Mouse (Mus musculus): Measurements from ENCODE around the gene Dio3. TPM values are rescaled to one million over a fixed set of nuclear protein-coding genes. Genes with fewer than 3 reads are reported as not detected.

Dio3 gene
- polyA plus RNA-seq, 1 experiment: not detected

DNA sequence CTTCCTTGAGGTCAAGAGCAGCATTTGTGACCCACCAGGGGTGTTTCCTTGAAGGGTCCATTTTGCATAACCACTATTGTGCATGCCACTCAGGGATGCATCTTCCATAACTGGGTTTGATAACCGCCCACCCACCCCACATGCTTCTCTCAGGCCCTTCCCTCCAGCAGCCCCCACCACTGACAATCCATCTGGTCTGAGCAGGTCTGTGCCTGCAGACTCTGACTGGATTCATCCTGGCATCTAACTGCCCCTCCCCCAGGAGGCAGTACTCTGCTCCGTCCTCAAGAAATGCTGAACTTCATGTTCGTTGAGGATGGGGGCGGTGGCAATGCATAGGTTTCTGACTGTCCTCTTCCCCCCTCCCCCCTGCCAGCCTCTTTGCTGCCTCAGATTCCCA, 4.9 kb downstream of the Dio3 start:
- Histone ChIP-seq H3K9me3 (replicated peaks; ENCODE audit: control insufficient read depth, insufficient read depth, low read length, poor library complexity, severe bottlenecking) (no peaks in the 10 kb centered on the region), H3K27me3 (ENCODE audit: control insufficient read depth, insufficient read depth, low read length, poor library complexity, severe bottlenecking) (peaks cover 7% of the 10 kb centered on the region), H3K27ac (ENCODE audit: insufficient read depth, low read length) (no peak overlapping the region)

DNA sequence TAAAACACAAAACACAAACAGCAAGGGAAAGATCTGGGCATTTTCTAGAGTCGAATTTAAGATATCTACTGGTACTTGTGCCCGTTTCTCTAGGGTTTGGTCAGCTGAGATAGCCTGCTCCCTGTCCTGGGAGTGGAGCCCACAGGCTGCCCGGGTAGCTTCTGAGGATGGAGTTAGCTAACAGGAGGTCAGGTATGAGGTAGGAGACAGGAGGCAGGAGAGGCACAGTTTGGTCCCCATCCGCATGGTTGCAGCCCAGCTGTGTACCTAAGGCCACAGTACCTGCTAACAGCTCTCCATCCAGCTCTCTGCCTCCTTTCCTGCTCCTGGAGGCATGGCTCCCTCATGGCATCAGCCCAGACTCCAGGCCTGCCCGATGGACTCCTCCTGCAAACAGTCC, 13.9 kb downstream of the Dio3 start:
- no peaks in the 10 kb centered on the region for H3K4me1 ChIP-seq (ENCODE audit: control insufficient read depth, insufficient read depth, low read length)
- no peaks in the 10 kb centered on the region for H3K36me3 ChIP-seq (ENCODE audit: control insufficient read depth, insufficient read depth, low read length, poor library complexity, severe bottlenecking)
- no peak overlapping the region for H3K4me3 ChIP-seq (ENCODE audit: low read depth, low read length)
- no peaks in the 10 kb centered on the region for H3K9me3 ChIP-seq (replicated peaks; ENCODE audit: control insufficient read depth, insufficient read depth, low read length, poor library complexity, severe bottlenecking)
- TF ChIP-seq CTCF (IDR thresholded peaks at IDR 0.05; ENCODE audit: low read depth, low read length): no peak
- TF ChIP-seq EP300 (IDR thresholded peaks at IDR 0.05; ENCODE audit: insufficient read depth, low read depth, low read length): no peak
- TF ChIP-seq POLR2A (IDR thresholded peaks at IDR 0.05; ENCODE audit: insufficient read depth, low read length): no peak
- no peaks in the 10 kb centered on the region for H3K27me3 ChIP-seq (ENCODE audit: control insufficient read depth, insufficient read depth, low read length, poor library complexity, severe bottlenecking)
- H3K9ac ChIP-seq (ENCODE audit: low read depth, poor library complexity, severe bottlenecking): no peak overlapping the region
- no peak overlapping the region for H3K27ac ChIP-seq (ENCODE audit: insufficient read depth, low read length)

More for the DNA sequence above, 4.9 kb downstream of the Dio3 start:
- Histone ChIP-seq H3K9ac (ENCODE audit: low read depth, poor library complexity, severe bottlenecking) (no peak overlapping the region), H3K36me3 (ENCODE audit: control insufficient read depth, insufficient read depth, low read length, poor library complexity, severe bottlenecking) (no peaks in the 10 kb centered on the region), H3K4me1 (ENCODE audit: control insufficient read depth, insufficient read depth, low read length) (no peaks in the 10 kb centered on the region), H3K4me3 (ENCODE audit: low read depth, low read length) (no peak overlapping the region)
- TF ChIP-seq CTCF (IDR thresholded peaks at IDR 0.05; ENCODE audit: low read depth, low read length) (no peak), EP300 (IDR thresholded peaks at IDR 0.05; ENCODE audit: insufficient read depth, low read depth, low read length) (no peak), POLR2A (IDR thresholded peaks at IDR 0.05; ENCODE audit: insufficient read depth, low read length) (no peak)

DNA sequence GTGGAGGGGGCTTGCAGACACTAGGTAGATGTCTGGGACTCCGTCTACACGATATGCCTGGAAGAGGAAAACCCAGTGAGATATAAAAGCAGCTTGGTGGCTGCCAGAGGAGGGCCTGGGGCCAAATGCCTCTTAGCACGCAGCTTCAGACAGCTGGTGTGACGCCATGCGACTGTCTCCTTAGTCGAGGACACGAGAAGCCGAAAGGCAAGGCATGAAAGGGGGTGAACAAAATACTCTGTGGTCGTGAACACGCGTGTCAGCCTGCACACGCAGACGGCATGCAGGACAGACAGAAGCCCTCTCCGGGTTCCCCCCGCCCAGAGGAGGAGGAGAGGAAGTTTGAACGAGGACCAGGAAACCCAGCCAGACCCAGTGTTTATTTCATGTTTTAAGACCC, 16.0 kb downstream of the Dio3 start:
- Histone ChIP-seq H3K4me1 (ENCODE audit: control insufficient read depth, insufficient read depth, low read length) (no peaks in the 10 kb centered on the region), H3K9ac (ENCODE audit: low read depth, poor library complexity, severe bottlenecking) (no peak overlapping the region), H3K36me3 (ENCODE audit: control insufficient read depth, insufficient read depth, low read length, poor library complexity, severe bottlenecking) (no peaks in the 10 kb centered on the region), H3K4me3 (ENCODE audit: low read depth, low read length) (no peak overlapping the region), H3K27me3 (ENCODE audit: control insufficient read depth, insufficient read depth, low read length, poor library complexity, severe bottlenecking) (no peaks in the 10 kb centered on the region), H3K27ac (ENCODE audit: insufficient read depth, low read length) (no peak overlapping the region), H3K9me3 (replicated peaks; ENCODE audit: control insufficient read depth, insufficient read depth, low read length, poor library complexity, severe bottlenecking) (no peaks in the 10 kb centered on the region)
- no peak for TF ChIP-seq EP300 (IDR thresholded peaks at IDR 0.05; ENCODE audit: insufficient read depth, low read depth, low read length)
- TF ChIP-seq POLR2A (IDR thresholded peaks at IDR 0.05; ENCODE audit: insufficient read depth, low read length): no peak
- no peak for TF ChIP-seq CTCF (IDR thresholded peaks at IDR 0.05; ENCODE audit: low read depth, low read length)

DNA sequence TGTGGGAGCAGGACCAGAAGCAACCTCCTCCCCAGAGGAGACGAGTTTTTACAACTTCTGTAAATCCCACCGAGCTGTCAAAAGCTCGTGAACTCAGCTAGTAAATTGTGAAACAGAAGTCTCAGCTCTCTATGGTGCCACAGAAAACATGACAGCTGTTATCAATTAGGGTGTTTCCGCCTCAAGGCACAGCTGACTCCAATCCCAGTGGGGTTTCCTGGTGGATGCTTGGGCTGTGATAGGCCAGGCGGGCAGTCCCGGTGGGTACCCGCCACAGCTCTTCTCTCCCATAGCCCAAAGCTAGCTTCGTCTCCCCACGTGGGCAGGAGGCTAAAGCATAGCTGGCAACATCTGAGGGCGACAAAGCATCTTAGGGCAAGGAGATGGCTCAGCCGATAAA, 19.8 kb downstream of the Dio3 start:
- no peak for TF ChIP-seq POLR2A (IDR thresholded peaks at IDR 0.05; ENCODE audit: insufficient read depth, low read length)
- no peak for TF ChIP-seq CTCF (IDR thresholded peaks at IDR 0.05; ENCODE audit: low read depth, low read length)
- no peak for TF ChIP-seq EP300 (IDR thresholded peaks at IDR 0.05; ENCODE audit: insufficient read depth, low read depth, low read length)
- H3K27ac ChIP-seq (ENCODE audit: insufficient read depth, low read length): no peak overlapping the region
- H3K9me3 ChIP-seq (replicated peaks; ENCODE audit: control insufficient read depth, insufficient read depth, low read length, poor library complexity, severe bottlenecking): no peaks in the 10 kb centered on the region
- H3K9ac ChIP-seq (ENCODE audit: low read depth, poor library complexity, severe bottlenecking): no peak overlapping the region
- H3K4me3 ChIP-seq (ENCODE audit: low read depth, low read length): no peak overlapping the region
- no peaks in the 10 kb centered on the region for H3K4me1 ChIP-seq (ENCODE audit: control insufficient read depth, insufficient read depth, low read length)
- no peaks in the 10 kb centered on the region for H3K36me3 ChIP-seq (ENCODE audit: control insufficient read depth, insufficient read depth, low read length, poor library complexity, severe bottlenecking)
- no peaks in the 10 kb centered on the region for H3K27me3 ChIP-seq (ENCODE audit: control insufficient read depth, insufficient read depth, low read length, poor library complexity, severe bottlenecking)

DNA sequence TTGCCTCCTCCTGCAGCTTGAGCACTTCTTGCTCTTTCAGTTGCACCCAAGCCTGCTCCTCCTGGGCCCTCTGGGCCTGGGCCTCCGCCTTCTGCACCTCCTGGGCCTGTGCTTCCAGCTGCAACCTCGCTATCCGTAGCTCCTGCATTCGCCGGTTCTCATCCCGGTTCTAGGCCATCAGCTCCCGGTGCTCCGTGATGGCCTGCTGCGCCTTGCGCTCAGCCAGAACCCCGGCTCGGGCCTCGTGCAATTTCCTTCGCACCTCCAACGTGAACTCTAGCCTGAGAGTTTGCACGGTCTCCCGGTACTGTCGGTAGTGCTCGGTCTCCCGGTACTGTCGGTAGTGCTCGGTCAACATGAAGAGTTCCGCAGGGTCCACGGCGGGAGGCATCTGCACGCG, 40.8 kb downstream of the Dio3 start:
- H3K4me1 ChIP-seq (ENCODE audit: control insufficient read depth, insufficient read depth, low read length): no peaks in the 10 kb centered on the region
- 0 out of 2 replicates have a peak overlapping the region, but pooled peaks have one; percentile 37 for H3K4me3 ChIP-seq (ENCODE audit: low read depth, low read length)
- H3K9me3 ChIP-seq (replicated peaks; ENCODE audit: control insufficient read depth, insufficient read depth, low read length, poor library complexity, severe bottlenecking): no peaks in the 10 kb centered on the region; the same call in 1 of the 2 replicates
- no peaks in the 10 kb centered on the region for H3K27me3 ChIP-seq (ENCODE audit: control insufficient read depth, insufficient read depth, low read length, poor library complexity, severe bottlenecking)
- no peaks in the 10 kb centered on the region for H3K36me3 ChIP-seq (ENCODE audit: control insufficient read depth, insufficient read depth, low read length, poor library complexity, severe bottlenecking)
- no peak overlapping the region for H3K9ac ChIP-seq (ENCODE audit: low read depth, poor library complexity, severe bottlenecking)
- TF ChIP-seq CTCF (IDR thresholded peaks at IDR 0.05; ENCODE audit: low read depth, low read length) (no peak), POLR2A (IDR thresholded peaks at IDR 0.05; ENCODE audit: insufficient read depth, low read length) (no peak), EP300 (IDR thresholded peaks at IDR 0.05; ENCODE audit: insufficient read depth, low read depth, low read length) (no peak)
- no peak overlapping the region for H3K27ac ChIP-seq (ENCODE audit: insufficient read depth, low read length)

Other genes starting within 250 kb of the Dio3 start
- gene Ppp2r5c, start 168.1 kb downstream of the Dio3 start, polyA plus RNA-seq (2011; ENCODE audit: insufficient read depth, insufficient read length, low read depth, missing spikeins): 223 and 224 TPM in 2 replicates

Measured in ES-Bruce4 (cell line).